In the genomic region with DNA sequence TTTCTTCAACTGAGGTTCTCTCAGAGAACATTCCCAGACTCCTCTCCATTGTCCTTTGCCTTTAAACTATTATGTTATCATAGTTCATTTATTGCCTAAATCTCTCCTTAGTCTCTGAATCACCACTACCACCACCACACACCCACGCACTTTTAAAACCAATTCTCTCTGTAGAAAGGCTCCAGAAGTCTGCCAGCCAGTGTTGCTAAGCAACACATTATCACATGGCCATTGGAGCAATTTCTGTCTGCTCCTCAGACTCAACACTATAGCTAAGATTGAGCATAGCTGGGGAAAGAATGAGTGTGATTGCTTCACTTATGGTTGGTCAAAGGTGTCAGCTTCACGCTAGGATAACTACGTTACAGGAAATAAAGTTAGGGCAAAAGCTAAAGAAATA, we compare ENCODE assay signal across 14 mouse cellular contexts. TPM values are rescaled to one million over a fixed set of nuclear protein-coding genes. Genes with fewer than 3 reads are reported as not detected.
A peak's percentile ranks its signal among the peaks of the same experiment; 100 is the strongest.
DNase-seq lines count a peak whose midpoint lies in the region; ATAC-seq and TF ChIP-seq lines count a peak whose summit lies in the region.
"Had no signal": no experiment of that assay in that cellular context is flagged by ENCODE, and none has a peak within 500 bp of the region (broad histone marks: within the 10 kb centered on the region; RNA-seq: fewer than 3 reads in every experiment).

No protein-coding gene starts in this region.

- H3K36me3 ChIP-seq in hindbrain, postnatal 0 days (ENCODE audit: insufficient read depth, low read length): no peaks in the 10 kb centered on the region
- no peaks in the 10 kb centered on the region for H3K36me3 ChIP-seq in kidney, embryonic 16.5 days (ENCODE audit: insufficient read depth, low read length)
- H3K36me3 ChIP-seq: heart, embryonic 15.5 days had no signal

- H3K27ac ChIP-seq in hindbrain, postnatal 0 days: no peak overlapping the region
- H3K27ac ChIP-seq in kidney, embryonic 16.5 days (ENCODE audit: low read length): no peak overlapping the region
- H3K27ac ChIP-seq: heart, embryonic 15.5 days had no signal

- 43% methylated on average over 3 of the region's 3 CpGs for WGBS in hindbrain, postnatal 0 days
- 69% methylated on average over 3 of the region's 3 CpGs for WGBS in kidney, embryonic 16.5 days

- H3K4me1 ChIP-seq in hindbrain, postnatal 0 days (ENCODE audit: insufficient read depth, low read length): no peaks in the 10 kb centered on the region
- H3K4me1 ChIP-seq in kidney, embryonic 16.5 days (ENCODE audit: insufficient read depth, low read length): no peaks in the 10 kb centered on the region
- H3K4me1 ChIP-seq: heart, embryonic 15.5 days had no signal

- DNase-seq in layer of hippocampus, adult 18-20 months (ENCODE audit: low spot score in 2 of 2): peak; percentile 12 to 43
- no peak for DNase-seq in layer of hippocampus, postnatal 10 days (ENCODE audit: low spot score in 2 of 2)
- peak; percentile 67 for DNase-seq in adipocyte (ENCODE audit: low spot score)
- DNase-seq in hindbrain, postnatal 0 days (ENCODE audit: low spot score): peak; percentile 66
- DNase-seq in retina, embryonic 14.5 days (ENCODE audit: low spot score): peak; percentile 27
- no peak for DNase-seq in heart, adult 18-20 months
- DNase-seq: lung, adult 18-20 months had no signal

- H3K4me3 ChIP-seq in hindbrain, postnatal 0 days (ENCODE audit: low read length): no peak overlapping the region
- no peak overlapping the region for H3K4me3 ChIP-seq in kidney, embryonic 16.5 days (ENCODE audit: low read length)
- H3K4me3 ChIP-seq: heart, embryonic 15.5 days had no signal

- no peak for TF ChIP-seq CTCF in hindbrain, postnatal 0 days (IDR thresholded peaks at IDR 0.05; ENCODE audit: low read depth)

- ATAC-seq in hindbrain, postnatal 0 days: peak; percentile 69
- ATAC-seq in kidney, embryonic 16.5 days (ENCODE audit: low FRiP score, low TSS enrichment): no peak
- ATAC-seq: intestine, postnatal 0 days had no signal

- no peak overlapping the region for H3K4me2 ChIP-seq in hindbrain, postnatal 0 days (ENCODE audit: low read depth, low read length)
- no peak overlapping the region for H3K4me2 ChIP-seq in kidney, embryonic 16.5 days (replicated peaks; ENCODE audit: low read depth, low read length)
- H3K4me2 ChIP-seq: heart, embryonic 15.5 days had no signal

- H3K9ac ChIP-seq in hindbrain, postnatal 0 days (replicated peaks; ENCODE audit: low read length): no peak overlapping the region
- no peak overlapping the region for H3K9ac ChIP-seq in kidney, embryonic 16.5 days (replicated peaks; ENCODE audit: low read length)
- H3K9ac ChIP-seq: heart, embryonic 15.5 days had no signal

- no peaks in the 10 kb centered on the region for H3K9me3 ChIP-seq in hindbrain, postnatal 0 days (ENCODE audit: low read length)
- no peaks in the 10 kb centered on the region for H3K9me3 ChIP-seq in kidney, embryonic 16.5 days (ENCODE audit: low read length)
- H3K9me3 ChIP-seq: heart, embryonic 15.5 days had no signal

- H3K27me3 ChIP-seq in hindbrain, postnatal 0 days (ENCODE audit: insufficient read depth, low read length): no peaks in the 10 kb centered on the region
- H3K27me3 ChIP-seq in kidney, embryonic 16.5 days (ENCODE audit: insufficient read depth, low read length): no peaks in the 10 kb centered on the region; the same call in 1 of the 2 replicates
- H3K27me3 ChIP-seq: heart, embryonic 15.5 days had no signal

RNA-seq across cellular contexts. Expression of a gene that starts 59.3 kb away (rescaled TPM):
- not detected for total RNA-seq in layer of hippocampus, adult 18-20 months (2021)
- total RNA-seq in layer of hippocampus, postnatal 10 days (2021): not detected
- total RNA-seq in hindbrain, postnatal 0 days (2014; rRNA removed): not detected in 2 replicates
- not detected in 2 replicates for polyA plus RNA-seq in hindbrain, postnatal 0 days (2015; fragmentation: Nextera tagmentation; extraction: Ambion mirVana)
- total RNA-seq in heart, adult 18-20 months (2021): not detected
- not detected in 2 replicates for polyA plus RNA-seq in kidney, embryonic 16.5 days (2015; fragmentation: Nextera tagmentation; extraction: Ambion mirVana)
- total RNA-seq: gastrocnemius, adult 18-20 months; left cerebral cortex, postnatal 10 days had no signal
- polyA plus RNA-seq: embryonic facial prominence, embryonic 11.5 days; intestine, postnatal 0 days; stomach, embryonic 14.5 days had no signal

Comparison
In these comparisons a context has a peak if more than half of its experiments do, and no peak if none do; other contexts are left out.
1. DNase-seq: peak in layer of hippocampus, adult 18-20 months (2 of 2), adipocyte (single experiment), hindbrain, postnatal 0 days (single experiment) and retina, embryonic 14.5 days (single experiment); none in layer of hippocampus, postnatal 10 days (0 of 2) and heart, adult 18-20 months (0 of 2).